Mouse (Mus musculus) ovary, postnatal 10 days (tissue): ENCODE results near the gene Adcy9.

Source experiments
- DNase-seq: peaks from one replicate; pipeline ENCODE4 v3.0.0; 2022; ENCODE audit warnings: low spot score

Gene Adcy9

DNA sequence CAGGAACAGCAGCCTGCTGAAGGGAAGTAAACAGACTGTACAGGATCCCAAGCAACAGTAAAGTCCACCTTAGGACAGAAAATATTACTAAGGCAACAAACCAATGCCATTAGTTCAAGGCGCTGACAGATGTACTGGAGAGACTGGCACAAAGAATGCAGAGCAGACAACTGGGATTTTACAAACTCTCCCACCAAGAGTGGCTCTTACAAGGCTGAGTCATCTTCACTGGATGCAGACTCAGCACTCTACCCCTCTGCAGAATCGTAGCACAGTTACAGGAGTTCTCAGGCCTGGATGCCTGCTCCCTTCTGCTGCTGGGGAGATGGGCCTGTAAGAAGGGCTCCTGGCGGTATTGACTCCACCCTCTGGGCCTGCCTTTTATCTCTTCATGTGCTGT is 99.4 kb downstream of the Adcy9 start:
- DNase-seq = no peak

DNA sequence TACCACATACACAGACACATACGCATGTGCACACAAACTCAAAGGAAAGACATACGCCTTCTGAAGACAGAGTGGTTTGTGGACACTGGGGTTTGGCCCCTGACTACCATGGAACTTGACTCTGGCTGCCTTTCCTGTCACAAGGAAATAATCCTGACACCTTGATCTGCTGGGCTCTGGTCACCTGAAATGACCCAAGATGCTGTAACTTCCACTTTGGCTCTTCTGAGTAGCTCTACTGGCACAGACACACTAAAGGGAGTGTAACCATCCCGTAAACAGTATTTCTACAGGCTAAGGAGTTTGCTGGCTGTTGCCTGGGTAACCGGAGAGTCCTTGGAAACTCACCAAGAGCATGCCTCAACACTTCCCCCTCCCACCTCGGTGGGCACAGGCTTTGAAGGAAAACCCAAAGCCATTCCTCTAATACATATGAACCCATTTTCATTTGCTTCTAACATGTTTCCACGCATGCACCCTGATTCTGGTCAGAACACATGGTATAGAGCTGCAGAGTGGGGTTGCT is 102.2 kb downstream of the Adcy9 start:
- no peak for DNase-seq

DNA sequence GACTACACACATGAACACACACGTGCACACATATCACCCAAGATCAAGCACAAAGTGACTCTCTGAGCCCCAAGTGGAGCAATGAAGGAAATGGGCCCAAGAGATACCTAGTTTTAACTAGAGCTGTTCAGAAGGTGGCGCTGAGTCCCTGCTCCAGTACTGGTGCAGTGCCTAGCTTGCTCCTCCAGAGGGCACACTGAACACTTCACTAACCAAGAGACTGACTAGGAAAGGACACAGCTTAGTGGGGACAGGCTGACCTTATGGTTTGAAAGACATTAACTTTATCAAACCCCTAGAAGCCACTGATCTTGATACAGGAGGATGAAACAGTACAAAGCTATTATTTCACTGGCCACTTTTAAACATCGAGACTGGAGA is 104.2 kb downstream of the Adcy9 start:
- DNase-seq = peak; percentile 49

DNA sequence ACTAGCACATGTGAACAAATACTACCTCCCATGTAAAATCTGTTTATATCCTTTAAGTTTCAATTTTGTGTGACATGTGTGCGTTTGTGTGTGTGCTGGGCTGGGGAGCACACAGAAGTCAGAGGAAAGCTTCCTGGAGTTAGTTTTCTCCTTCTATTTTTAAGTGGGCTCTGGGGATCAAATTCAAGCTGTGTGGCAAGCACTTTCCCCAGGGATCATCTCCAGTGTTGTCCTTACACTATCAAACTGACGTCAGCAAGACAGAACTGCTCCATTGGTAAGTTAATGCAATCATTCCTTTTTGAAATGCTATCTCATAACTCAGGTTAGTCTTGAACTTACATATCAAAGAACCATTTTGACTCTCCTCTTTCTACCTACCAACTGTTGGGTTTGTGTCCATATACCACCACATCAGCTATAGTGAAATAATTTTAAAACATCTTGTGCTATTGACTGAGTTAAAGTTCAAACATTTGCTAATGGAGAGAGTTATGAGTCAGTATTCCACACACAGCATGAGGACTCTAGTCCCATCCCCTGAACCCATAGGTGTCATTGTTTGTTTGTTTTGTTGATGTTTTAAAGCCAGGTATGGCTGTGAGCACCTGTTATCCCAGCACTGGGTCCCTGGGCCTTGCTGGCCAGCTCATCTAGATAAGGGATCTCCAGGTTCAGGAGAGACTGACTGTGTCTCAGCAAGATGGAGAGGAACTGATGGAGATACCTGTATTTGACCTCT is 104.8 kb downstream of the Adcy9 start:
- no peak for DNase-seq

DNA sequence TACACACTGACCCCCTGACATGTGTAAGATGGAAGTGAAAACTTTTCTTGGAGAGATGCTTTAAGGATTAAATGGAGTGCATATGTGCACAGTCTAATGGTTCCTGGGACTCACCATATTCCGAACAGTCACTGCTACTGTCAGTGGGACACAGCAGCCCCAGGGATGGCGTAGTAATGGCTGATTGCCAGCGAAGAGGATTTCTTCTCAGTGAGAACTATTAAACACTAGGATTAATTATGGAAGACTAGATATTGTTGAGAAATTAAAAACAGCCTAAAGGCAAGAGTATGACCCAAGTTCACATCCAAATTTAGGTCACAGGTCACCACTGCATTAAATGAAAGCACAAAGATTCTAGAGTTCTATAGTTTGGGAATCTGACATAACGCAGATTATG is 105.4 kb downstream of the Adcy9 start:
- no peak for DNase-seq

DNA sequence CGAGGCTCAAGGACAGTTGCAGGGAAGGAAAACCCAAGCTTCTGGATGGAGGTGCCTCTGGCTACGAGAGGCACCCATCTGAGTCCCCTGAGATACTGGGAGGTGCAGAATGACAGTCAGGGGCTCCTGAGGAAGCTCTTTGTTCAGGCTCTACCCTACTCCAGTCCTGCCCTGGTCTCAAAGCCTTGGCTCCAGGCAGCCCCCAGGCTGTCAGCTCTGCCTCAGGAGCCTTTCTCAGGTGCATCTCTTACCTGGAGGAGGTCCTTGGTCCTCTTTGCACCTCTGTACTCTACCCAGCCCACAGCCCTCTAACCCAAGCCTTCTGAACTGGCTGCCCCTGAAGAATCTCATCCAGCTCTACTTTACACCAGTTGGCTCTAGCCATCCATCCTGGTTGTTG is 108.3 kb downstream of the Adcy9 start:
- DNase-seq = no peak

DNA sequence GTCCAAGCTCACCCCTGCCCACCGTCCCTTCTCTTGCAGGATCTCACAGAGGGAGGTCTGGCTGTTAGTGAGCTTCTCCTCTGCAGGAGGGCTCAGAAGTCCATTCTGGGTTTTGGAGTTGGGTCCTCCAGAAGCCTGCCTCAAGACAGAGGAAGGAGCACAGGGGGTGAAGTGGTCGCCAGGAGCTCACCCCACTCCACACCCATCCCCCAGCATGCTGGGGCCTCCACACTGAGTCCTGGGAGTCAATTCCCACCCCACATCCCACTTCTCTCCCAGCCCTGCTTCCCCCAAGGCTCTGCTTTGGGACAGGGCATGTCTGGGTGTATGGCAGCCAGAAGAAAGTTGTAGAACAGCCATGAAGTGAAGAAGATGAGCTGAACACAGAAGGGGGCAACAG is 108.7 kb downstream of the Adcy9 start:
- no peak for DNase-seq

DNA sequence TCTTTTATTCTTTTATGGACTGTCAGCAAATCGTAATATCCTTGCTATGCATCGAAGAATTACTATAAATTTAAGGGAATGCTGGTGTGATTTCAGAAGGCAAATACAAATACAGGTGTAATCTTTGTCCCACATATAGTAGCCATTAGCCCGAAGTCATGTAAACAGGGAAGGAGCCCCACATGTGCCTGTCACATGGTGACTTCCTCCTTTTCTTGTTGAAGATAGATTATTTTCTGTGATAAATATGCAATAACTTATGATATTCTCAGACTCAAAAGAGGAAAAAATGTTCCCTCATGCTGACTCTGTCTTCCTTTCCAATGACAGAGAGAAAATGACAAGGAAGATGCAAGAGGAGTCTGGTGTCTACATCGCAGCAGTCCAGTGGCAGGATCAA is 112.5 kb downstream of the Adcy9 start:
- no peak for DNase-seq

DNA sequence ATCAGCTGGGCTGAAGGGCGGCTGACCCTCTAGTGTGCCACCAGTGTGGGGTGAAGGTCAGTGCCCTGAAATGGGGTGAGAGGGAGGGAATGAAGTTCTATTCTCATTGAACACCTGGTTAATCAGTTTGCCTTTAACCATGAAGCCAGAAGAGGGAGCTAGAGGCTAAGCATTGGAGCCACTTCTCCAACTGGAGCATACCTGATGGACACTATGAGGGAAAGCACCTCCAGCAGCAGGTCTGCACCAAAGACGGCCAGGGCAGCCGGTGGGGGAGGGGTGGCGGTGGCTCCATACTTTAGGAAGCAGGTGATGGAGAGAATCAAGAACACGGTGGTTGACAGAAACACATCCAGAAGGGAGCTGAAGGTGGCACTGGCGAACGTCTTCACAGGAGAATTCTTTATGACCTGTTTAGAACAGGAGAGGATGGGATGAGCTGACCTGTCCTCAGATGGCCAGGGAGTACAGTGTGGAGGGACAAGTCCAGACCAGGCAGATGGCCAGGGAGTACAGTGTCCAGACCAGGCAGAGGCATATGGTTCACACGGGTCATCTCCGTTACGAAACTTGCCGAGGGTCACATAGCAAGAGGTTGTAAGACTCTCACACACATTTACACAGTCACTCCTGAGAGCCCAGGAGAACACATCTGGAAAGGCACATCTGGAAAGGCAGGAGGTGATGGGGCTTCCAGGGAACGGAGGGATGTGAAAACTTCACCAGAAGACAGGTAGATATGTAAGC is 115.9 kb downstream of the Adcy9 start:
- no peak for DNase-seq

DNA sequence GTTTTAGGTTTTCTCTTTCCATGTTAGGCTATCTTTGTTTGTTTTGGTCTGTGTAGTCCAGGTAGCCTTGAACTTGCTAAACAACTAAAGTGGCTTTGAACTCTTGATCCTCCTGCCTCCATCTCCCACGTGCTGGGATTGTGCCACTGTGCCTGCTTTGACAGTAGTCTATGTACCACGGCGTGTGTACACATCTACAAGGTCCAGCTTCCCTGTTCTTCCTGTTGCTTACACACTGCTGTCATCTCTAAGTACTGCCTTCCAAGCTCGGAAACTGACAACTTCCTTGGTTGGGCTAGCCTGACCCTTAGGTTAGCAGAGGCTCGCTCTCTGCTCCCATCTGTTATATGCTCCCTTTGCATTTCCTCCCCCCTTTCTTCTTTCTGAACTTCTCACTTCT is 116.7 kb downstream of the Adcy9 start:
- no peak for DNase-seq

DNA sequence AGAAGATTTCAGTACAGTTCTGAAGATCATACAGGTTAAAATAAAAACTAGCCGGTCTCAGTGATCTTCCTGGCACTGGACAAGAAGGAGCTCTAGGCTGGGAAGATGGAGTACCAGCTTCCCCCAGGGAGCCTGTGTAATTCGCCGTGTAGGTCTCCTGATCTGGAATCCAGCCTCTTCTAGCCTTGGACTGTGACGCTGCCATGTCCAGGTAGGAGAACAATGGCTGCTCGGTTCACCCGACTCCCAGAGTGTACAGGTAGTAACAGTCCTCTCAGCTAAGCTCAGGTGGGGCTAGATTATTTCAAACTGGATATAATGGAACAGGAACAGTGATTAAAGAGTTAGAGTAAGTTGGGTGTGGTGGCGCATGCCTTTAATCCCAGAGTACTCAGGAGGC is 120.0 kb downstream of the Adcy9 start:
- no peak for DNase-seq

DNA sequence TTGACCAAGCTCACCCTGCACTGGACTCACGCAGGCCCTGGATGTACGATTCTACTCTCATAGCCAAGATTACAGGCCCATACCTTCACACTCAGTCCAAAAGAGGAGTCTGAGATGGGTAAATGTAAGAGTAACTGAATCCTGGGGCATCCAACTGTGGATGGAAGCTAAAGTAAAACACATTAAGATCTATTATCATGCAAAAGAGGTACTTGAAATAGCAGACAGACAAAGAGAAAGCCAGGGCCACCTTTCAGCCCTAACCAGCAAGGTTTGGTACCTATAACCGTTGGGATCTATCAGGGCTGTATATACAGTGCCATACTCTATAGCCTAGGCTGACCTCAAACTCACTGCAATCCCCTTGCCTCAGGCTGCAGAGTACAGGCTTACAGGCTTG is 127.0 kb downstream of the Adcy9 start:
- DNase-seq = no peak

DNA sequence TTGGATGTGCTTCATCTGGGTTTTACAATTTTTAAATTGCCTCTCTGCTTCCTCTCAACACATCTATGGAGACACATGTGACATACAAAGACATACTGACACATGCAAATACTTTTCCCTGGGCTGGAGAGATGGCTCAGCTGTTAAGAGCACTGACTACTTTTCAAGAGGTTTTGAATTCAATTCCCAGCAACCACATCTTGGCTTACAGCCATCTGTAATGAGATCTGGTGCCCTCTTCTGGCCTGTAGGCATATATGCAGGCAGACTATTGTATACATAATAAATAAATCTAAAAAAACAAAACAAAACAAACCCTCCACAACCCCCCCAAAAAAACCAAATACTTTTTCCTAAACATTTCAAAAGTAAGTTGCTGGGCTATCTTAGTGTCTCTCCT is 130.8 kb downstream of the Adcy9 start:
- no peak for DNase-seq

DNA sequence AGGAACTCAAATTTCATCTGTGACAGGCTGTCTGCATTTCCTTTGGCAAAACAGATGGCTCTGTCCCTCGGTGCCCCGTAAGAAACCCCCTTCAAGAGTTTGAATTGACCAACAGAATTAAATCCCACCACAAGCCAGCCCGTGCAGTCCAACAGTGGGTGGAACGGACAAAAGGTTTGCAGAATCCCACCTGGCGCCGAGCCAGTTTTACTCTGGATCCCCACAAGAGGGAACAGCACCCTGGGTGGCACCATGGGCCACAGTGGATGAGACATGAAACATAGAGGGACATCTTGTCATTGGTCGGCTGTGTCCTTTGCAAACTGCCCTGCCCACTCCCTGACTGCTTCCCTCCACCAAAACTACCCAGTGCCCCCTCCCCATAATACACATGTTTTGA is 133.7 kb downstream of the Adcy9 start:
- no peak for DNase-seq

DNA sequence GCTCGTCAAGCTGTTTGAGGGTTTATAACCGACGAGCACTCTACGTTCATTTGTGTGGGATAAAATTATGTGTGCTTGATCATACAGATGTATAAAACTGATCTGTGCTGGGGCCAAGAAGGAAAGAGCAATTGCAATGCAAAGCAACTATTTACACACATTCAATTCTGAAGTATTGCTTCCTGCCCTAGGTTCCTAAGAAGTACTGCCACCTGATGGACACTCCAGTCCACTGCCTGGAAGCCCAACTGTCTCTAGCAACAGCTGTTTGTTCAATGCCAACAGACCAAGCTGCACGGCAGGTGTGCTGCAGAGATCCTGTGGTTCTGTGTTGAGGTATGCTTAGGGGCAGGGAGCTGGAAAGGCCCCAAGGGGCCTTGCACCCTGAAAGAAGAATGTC is 135.0 kb downstream of the Adcy9 start:
- no peak for DNase-seq

DNA sequence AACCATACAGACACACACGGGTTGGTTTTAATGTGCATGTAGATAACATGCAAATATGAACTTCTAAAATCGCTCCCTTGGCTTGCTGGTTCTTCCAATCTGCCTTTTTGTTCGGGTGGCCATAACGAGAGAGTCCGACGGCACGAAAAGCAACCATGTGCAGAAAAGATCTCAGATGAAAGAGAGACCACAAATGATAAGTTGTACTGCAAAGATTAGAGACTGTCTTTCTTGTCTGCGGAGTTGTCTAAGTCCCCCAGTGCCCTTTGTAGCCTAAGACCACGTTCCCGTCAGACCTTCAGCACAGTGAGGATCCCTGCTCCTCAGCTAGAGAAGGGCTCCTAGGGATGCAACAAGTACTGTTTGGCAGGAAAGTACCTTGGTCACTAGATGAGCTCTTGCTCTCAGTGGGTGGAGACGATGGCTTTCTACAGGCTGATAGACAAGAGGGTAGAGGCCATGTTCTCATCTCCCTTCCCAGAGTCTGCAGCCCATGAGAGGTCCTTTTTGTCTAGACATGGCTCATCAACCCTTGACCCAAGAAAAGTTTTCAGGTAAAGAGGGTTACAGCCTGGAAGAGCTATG is 136.9 kb downstream of the Adcy9 start:
- no peak for DNase-seq

DNA sequence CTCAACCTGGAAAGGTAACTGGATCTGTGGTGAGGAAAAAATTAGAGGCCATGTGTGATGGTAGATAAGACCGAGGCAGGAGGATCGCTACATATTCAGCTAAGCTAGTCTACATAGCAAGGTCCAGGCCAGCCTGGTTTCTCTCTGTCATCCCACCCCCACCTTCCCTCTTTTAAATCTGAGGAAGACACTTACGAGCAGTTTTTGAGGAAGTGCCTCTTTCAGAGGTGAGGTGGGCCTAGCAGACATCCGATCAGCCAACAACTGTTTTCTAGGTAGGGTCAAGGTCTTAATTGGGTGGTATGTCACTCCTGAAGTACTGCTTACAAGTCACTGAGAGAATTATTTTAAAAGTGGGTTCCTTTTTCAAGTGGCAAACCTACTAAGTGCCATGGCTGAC is 138.8 kb downstream of the Adcy9 start:
- no peak for DNase-seq

DNA sequence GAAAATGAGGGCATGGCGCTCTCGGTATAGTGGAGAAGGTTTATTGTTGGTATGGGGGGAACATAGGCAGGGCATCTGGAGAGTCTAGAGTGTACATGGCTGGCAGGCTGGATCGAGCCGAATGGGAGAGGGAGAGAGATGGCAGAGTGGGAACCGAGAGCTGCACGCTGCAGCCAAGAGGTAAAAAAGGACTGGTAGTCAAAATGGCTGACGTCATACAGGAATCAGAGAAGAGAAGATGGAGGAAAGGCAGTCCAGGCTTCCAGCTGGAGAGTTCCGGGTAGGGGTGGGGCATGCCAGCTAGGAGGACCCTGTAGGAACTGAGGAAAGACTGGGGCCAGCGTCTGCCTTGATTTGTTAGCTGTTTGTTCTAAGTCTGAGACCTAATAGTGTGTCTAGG is 139.3 kb downstream of the Adcy9 start:
- no peak for DNase-seq

DNA sequence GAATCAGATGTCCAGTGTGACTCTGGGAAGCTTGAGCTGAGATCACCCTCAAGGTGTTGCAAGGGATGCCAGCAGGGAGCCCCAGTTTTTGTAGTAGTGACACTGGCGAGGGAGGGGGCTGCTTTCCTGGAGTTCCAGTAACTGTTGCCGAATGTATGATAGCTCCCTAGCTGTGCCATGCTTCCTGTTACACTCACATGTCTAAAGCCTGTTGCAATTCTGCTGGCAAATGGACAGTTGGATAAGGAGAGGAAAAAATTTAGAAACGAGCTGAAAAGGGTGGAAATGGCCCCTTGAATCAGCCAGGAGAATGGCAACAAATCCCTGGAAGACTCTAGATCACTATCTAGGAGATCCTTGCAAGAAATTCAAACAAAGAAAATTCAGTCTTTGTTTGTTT is 140.7 kb downstream of the Adcy9 start:
- DNase-seq = no peak

DNA sequence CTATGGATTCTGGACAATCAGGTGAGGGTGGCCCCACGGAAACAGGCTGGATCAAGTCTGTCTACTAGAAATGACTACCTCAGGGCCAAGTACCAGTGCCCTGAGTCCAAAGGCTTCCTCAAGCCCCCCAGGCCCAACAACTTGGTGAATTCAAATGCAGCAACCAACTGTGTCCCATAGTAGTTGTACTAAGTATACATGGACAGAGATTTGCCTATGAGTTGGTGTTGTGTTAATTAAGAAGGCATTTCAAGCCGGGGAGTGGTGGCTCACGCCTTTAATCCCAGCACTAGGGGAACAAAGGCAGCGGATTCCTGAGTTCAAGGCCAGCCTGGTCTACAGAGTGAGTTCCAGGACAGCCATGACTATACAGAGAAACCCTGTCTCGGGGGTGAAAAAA is 143.7 kb downstream of the Adcy9 start:
- no peak for DNase-seq

DNA sequence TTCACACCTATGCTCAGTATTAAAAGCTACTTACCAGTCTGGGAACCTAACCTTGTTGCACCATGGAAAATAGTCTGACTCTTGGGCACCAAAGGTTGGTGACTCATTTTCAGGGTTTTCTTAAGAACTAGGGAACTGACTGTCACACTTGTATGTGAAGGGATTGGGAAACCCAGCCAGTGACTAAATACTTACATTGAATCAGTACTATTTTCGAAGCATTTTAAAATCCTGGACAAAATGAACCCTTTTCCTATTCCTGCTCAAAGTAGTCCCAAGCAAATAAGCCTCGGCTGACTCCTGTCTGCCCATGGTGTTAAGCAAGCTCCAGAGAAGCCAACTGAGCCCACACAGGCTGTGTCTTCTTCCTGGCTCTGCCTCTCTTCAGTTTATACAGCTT is 144.1 kb downstream of the Adcy9 start:
- DNase-seq = no peak

DNA sequence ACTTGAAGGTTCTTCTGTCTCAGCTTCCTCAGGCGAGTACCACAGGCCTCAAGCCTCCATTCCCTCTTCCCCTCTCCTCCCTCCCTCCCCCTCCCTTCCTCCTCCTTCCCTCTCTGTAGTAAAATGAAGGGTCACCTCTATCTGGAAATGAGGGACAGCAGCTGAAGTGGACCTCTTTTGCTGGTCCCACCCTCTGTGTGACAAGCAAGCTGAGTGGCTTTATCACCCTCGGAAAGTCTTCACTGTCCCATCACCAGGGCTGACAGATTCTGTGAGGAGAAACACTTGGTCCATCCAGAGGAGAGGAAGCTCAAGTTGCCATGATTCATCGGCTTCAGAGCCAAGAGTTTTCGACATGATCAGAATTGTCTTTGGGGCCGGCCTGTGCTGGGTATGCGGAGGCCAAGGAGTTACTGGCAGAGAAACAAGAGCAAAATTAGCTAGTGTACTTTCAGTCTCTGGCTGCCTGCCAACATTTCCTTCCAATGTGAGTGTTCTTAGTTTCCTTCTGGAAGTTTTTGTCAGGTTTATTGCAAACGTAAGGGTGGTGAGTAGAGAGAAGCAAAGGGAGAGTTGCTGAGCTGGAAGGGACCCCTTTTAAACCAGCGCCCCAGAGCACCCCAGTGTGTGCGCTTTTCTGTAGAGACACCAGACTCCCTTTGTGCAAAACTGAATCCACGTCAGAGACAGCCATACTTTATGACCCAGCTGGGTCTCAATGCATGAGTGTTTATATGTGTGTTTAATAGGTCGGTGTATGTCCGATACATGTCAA is 146.4 kb downstream of the Adcy9 start:
- DNase-seq = peak; percentile 40

DNA sequence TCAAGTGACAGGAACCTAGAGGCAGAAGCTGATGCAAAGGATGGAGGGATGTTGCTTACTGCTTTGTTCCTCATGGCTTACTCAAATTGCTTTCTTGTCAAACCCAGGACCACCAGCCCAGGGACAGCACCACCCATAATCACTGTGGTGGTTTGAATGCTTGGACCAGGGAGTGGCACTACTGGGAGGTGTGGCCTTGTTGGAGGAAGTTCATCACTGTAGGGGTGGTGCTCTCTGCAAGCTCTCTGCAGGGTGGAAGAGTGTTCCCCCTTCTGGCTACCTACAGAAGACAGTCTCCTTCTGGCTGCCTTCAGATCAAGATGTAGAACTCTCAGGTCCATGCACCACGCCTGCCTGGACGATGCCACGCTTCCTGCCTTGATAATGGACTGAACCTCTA is 148.0 kb downstream of the Adcy9 start:
- DNase-seq = no peak
